Mouse (Mus musculus) midbrain, embryonic 14.5 days (tissue): ENCODE measurements around the gene Jade3. TPM values are rescaled to one million over a fixed set of nuclear protein-coding genes. Genes with fewer than 3 reads are reported as not detected.

Experiments
- ATAC-seq: fragments of 200-750 bp; cut with Nextera tagmentation; 2 replicates; pipeline ENCODE4 v1.8.0; 2017; ENCODE audit warnings: moderate number of reproducible peaks, moderate library complexity; ENCODE audit not compliant: low FRiP score, low TSS enrichment
- DNase-seq: peaks from one replicate; pipeline ENCODE4 v3.0.0-alpha.2; 2015
- H3K27ac ChIP-seq: fragments of 300-500 bp; sonication (generic); replicated peaks from 2 replicates; pipeline ENCODE4 v1.5.1; 2014; ENCODE audit warnings: mild to moderate bottlenecking, low read depth, low read length, moderate library complexity
- H3K27me3 ChIP-seq: fragments of 300-500 bp; sonication (generic); 2 replicates; pipeline ENCODE4 v1.6.1; 2014; ENCODE audit warnings: low read length, control low read depth, mixed read lengths; ENCODE audit not compliant: control insufficient read depth, insufficient read depth
- H3K36me3 ChIP-seq: fragments of 300-500 bp; sonication (generic); 2 replicates; pipeline ENCODE4 v1.6.1; 2014; ENCODE audit warnings: low read length, control low read depth; ENCODE audit not compliant: control insufficient read depth, insufficient read depth
- H3K4me1 ChIP-seq: fragments of 300-500 bp; sonication (generic); 2 replicates; pipeline ENCODE4 v1.6.1; 2014; ENCODE audit warnings: mild to moderate bottlenecking, antibody characterized with exemption, low read length, control low read depth; ENCODE audit not compliant: control insufficient read depth, insufficient read depth
- H3K4me2 ChIP-seq: fragments of 300-500 bp; sonication (generic); 2 replicates; pipeline ENCODE4 v1.6.1; 2014; ENCODE audit warnings: mild to moderate bottlenecking, low read length, moderate library complexity
- H3K4me3 ChIP-seq: fragments of 300-500 bp; sonication (generic); replicated peaks from 2 replicates; pipeline ENCODE4 v1.5.1; 2014; ENCODE audit warnings: low read depth, low read length
- H3K9ac ChIP-seq: fragments of 300-500 bp; sonication (generic); replicated peaks from 2 replicates; pipeline ENCODE4 v1.6.1; 2014; ENCODE audit warnings: mild to moderate bottlenecking, low read length, moderate library complexity
- H3K9me3 ChIP-seq: fragments of 300-500 bp; sonication (generic); 2 replicates; pipeline ENCODE4 v1.6.1; 2016; ENCODE audit warnings: low read length, control low read depth, mixed read lengths; ENCODE audit not compliant: control insufficient read depth
- WGBS: fragments of 180-500 bp; shearing (Covaris S2); extraction: QIAGEN DNeasy Blood & Tissue Kit; methylation state at CpG from one replicate; pipeline ENCODE4 v1.1.7; 2014; 5-methylcytosine and 5-hydroxymethylcytosine counted together
- polyA plus RNA-seq: library from polyadenylated mRNA; unstranded; fragments of >200 nt; fragmentation: Nextera tagmentation; extraction: Ambion mirVana; gene quantifications from 2 replicates; pipeline ENCODE4 v1.2.1, GENCODE M21; 2014

Gene Jade3
- polyA plus RNA-seq, 1 experiment from 2014 or later: 7.8 TPM

- H3K4me1 ChIP-seq: no peaks in the 10 kb centered on the region
These were observed 94.9 kb downstream of the Jade3 start for GRCm38 (mm10) chrX:20520290-20520939.

GRCm38 (mm10) chrX:20521578-20521977 lies 96.1 kb downstream of the Jade3 start:
- H3K36me3 ChIP-seq: peaks cover 7% of the 10 kb centered on the region; the same call in 1 of the 2 replicates
- H3K4me2 ChIP-seq: no peak overlapping the region
- no peaks in the 10 kb centered on the region for H3K4me1 ChIP-seq
- no peak for ATAC-seq
- no peaks in the 10 kb centered on the region for H3K9me3 ChIP-seq
- no peak overlapping the region for H3K4me3 ChIP-seq
- no peak for DNase-seq
- no peak overlapping the region for H3K9ac ChIP-seq
- no peaks in the 10 kb centered on the region for H3K27me3 ChIP-seq
- no peak overlapping the region for H3K27ac ChIP-seq

More at GRCm38 (mm10) chrX:20520290-20520939, 94.9 kb downstream of the Jade3 start:
- H3K27ac ChIP-seq: no peak overlapping the region
- H3K9ac ChIP-seq: no peak overlapping the region
- H3K4me2 ChIP-seq: no peak overlapping the region
- no peaks in the 10 kb centered on the region for H3K27me3 ChIP-seq
- H3K36me3 ChIP-seq: peaks cover 7% of the 10 kb centered on the region; the same call in 1 of the 2 replicates
- no peaks in the 10 kb centered on the region for H3K9me3 ChIP-seq
- ATAC-seq: no peak
- DNase-seq: no peak
- no peak overlapping the region for H3K4me3 ChIP-seq
- WGBS: 91% methylated on average over 7 of the region's 7 CpGs

DNA sequence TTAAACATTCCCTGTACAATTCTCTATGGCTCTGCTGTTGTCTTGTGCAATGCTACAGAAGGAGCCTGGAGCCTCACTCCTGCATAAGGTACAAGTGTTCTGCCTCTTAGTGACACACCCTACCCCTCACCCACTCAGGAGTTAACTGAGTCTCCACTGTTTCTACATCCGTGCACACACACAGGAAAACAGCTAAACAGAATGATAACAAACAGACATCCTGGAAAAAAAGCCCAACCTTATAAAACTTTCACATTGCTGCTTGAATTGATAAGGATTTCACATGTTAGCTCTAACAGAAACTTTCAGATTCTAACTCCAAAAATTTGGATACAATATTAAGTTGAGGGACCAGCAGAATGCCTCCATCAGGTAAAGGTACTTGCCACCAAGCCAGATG lies 107.1 kb downstream of the Jade3 start:
- H3K27ac ChIP-seq: no peak overlapping the region
- no peak overlapping the region for H3K4me3 ChIP-seq
- no peaks in the 10 kb centered on the region for H3K27me3 ChIP-seq
- no peak overlapping the region for H3K9ac ChIP-seq
- no peaks in the 10 kb centered on the region for H3K9me3 ChIP-seq
- DNase-seq: no peak
- H3K4me1 ChIP-seq: no peaks in the 10 kb centered on the region
- H3K36me3 ChIP-seq: no peaks in the 10 kb centered on the region
- no peak overlapping the region for H3K4me2 ChIP-seq
- WGBS: 61% methylated on average over 1 of the region's 1 CpGs
- ATAC-seq: no peak

GRCm38 (mm10) chrX:20543867-20544266 lies 118.4 kb downstream of the Jade3 start:
- WGBS: 89% methylated on average over 3 of the region's 3 CpGs
- ATAC-seq (no peak), DNase-seq (no peak)
- Histone ChIP-seq H3K36me3 (no peaks in the 10 kb centered on the region), H3K27ac (no peak overlapping the region), H3K4me1 (no peaks in the 10 kb centered on the region), H3K9me3 (no peaks in the 10 kb centered on the region), H3K4me3 (no peak overlapping the region), H3K4me2 (no peak overlapping the region), H3K27me3 (no peaks in the 10 kb centered on the region), H3K9ac (no peak overlapping the region)

DNA sequence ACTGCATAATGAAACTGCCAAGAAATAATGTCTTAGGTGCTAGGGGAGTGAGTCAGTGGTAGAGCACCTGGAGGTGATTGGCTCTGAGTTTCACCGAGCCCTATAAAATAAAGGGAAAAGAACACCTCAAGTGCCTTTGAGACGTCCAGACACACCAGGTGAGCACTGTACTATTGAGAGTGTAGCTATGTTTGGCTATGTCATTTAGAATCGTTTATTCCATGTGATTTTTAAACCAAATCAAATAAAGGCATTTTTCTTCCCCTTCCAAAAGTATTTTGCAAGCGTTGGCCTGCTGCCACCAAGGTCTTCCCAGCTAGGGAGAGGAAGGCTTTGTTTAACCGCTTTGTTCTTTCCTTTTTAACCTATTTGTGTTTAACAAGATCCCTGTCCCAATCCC lies 122.1 kb downstream of the Jade3 start:
- no peak for DNase-seq
- H3K9me3 ChIP-seq: no peaks in the 10 kb centered on the region
- no peaks in the 10 kb centered on the region for H3K4me1 ChIP-seq
- 47% methylated on average over 5 of the region's 5 CpGs for WGBS
- peak overlapping the region; percentile 36; the same call in 1 of the 2 replicates for H3K4me3 ChIP-seq
- no peaks in the 10 kb centered on the region for H3K27me3 ChIP-seq
- peak overlapping the region; percentile 60 for H3K4me2 ChIP-seq
- H3K9ac ChIP-seq: no peak overlapping the region
- H3K36me3 ChIP-seq: no peaks in the 10 kb centered on the region
- ATAC-seq: no peak
- no peak overlapping the region for H3K27ac ChIP-seq

- Histone ChIP-seq H3K36me3 (no peaks in the 10 kb centered on the region), H3K9ac (peak overlapping the region; percentile 53), H3K9me3 (no peaks in the 10 kb centered on the region), H3K4me3 (peak overlapping the region; percentile 36), H3K4me1 (no peaks in the 10 kb centered on the region), H3K4me2 (peak overlapping the region; percentile 60), H3K27ac (no peak overlapping the region), H3K27me3 (no peaks in the 10 kb centered on the region)
- 19% methylated on average over 23 of the region's 24 CpGs for WGBS
- ATAC-seq: peak; percentile 58; the same call in 1 of the 2 replicates
- DNase-seq: peak; percentile 56
These were observed 122.8 kb downstream of the Jade3 start for GRCm38 (mm10) chrX:20548011-20548879.

DNA sequence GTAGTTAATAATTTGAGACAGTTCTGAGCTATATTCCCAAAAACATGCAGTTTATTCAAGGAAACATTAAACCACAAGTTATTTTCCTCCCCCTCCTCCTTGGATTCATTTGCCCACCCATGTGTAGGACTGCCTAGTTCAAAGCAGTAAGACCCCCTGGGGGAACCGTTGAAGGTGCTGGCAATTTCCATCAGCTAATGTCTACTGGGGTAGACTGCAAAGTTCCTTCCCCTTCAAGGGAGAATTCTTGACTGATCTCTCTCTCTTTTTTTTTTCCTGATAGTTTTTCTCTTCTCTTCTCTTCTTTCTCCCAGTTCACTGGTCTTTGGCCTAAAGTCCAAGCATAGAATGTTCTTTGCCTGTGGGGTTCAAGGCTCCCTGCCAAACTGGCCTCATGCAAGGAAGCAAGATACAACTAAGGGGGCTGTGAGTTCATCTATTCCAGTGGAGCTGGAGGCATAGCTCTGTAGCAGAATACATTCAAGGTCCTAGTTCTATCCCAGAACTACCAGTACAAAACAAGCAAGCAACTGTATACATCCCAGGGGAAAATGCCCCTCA lies 123.5 kb downstream of the Jade3 start:
- DNase-seq (no peak), ATAC-seq (no peak)
- no peak overlapping the region for H3K9ac ChIP-seq
- no peak overlapping the region for H3K4me3 ChIP-seq
- no peaks in the 10 kb centered on the region for H3K27me3 ChIP-seq
- no peaks in the 10 kb centered on the region for H3K4me1 ChIP-seq
- no peak overlapping the region for H3K27ac ChIP-seq
- no peaks in the 10 kb centered on the region for H3K9me3 ChIP-seq
- 54% methylated on average over 1 of the region's 1 CpGs for WGBS
- H3K36me3 ChIP-seq: no peaks in the 10 kb centered on the region
- peak overlapping the region; percentile 60 for H3K4me2 ChIP-seq

- Histone ChIP-seq H3K4me3 (peak within 1 kb of the TSS; percentile 36; the same call in 1 of the 2 replicates), H3K27me3 (no peaks in the 10 kb centered on the region), H3K9me3 (no peaks in the 10 kb centered on the region), H3K9ac (no peak within 1 kb of the TSS; the same call in 1 of the 2 replicates), H3K4me1 (no peaks in the 10 kb centered on the region), H3K27ac (no peak within 1 kb of the TSS), H3K4me2 (peak within 1 kb of the TSS; percentile 60), H3K36me3 (no peaks in the 10 kb centered on the region)
- DNase-seq: no peak
- ATAC-seq: no peak
- 66% methylated on average over 3 of the region's 3 CpGs for WGBS
These were observed 124.0 kb downstream of the Jade3 start, which contains the start of gene Rgn for GRCm38 (mm10) chrX:20549532-20549931. TSS of gene Rgn (plus strand) at chrX:20549787.
